Mouse (Mus musculus): ENCODE measurements around the gene Gm28047. TPM values are rescaled to one million over a fixed set of nuclear protein-coding genes. Genes with fewer than 3 reads are reported as not detected.

Gm28047 gene
- polyA plus RNA-seq, 1 experiment, result not detected

DNA sequence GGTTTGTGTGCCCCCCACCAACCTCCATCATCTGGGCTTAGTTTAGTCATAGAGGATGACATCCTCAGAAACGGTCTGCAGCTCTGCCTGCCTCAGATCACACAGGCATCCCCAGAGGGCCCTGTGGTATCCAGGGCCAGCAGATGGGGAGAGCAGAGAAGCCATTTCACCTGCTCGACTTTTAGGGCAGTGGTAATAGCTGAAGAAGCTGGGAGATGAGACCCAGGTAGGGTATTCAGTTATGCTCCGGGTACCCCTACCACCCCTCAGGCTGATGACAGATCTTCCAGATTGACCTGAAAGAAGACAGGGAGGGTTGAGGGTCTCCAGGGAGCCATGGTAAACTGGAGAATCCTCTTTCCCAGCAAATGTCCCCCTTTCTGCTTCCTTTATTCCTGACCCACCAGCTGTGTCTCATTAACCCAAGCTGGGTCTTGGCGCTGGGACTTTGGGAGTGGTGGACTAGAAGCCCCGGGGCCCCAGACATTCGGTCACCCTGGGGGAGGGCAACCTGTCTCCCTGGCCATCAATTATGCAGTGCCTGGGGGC, 113.5 kb downstream of the Gm28047 start:
- peaks cover 46% of the 10 kb centered on the region for H3K4me1 ChIP-seq (ENCODE audit: control insufficient read depth, insufficient read depth, low read length)
- TF ChIP-seq CTCF (IDR thresholded peaks at IDR 0.05; ENCODE audit: low read depth, low read length) (no peak), POLR2A (IDR thresholded peaks at IDR 0.05; ENCODE audit: borderline replicate concordance, low read depth, low read length) (no peak)
- no peak overlapping the region for H3K4me3 ChIP-seq (ENCODE audit: insufficient read depth, low read length)
- no peak overlapping the region for H3K27ac ChIP-seq (ENCODE audit: insufficient read depth, low read depth, low read length)

DNA sequence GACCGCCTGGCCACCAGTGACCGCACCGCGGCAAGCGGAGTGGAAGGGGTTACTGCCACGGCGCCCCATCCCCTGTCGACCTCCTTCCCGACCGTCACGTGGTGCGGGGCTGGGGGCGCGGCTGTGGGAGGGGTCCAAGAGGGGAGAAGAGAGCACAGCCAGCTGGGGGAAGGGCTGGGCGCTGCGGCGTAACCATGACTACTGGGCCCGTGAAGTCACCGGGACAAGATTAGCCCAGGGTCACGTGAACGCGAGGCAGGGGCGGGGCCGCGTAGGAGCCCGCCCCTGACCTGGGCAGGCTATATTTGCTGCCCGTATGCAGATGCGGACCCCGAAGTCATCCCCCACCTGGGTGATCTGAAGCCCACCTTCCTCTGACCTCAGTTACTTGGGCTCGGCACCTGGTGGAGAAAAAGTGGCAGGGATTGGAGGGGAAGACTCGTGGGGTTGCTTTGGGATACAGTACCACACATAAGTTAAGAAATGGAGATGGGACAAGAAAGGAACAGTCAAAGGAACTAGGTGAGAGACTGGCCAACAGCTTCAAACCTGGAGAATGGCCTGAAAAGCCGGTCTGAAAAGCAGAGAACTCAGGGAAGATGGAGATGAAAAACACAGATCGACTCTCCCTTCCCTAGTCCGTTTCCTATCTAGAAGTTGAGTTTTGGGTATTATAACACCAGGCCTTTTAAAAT, 114.1 kb downstream of the Gm28047 start:
- TF ChIP-seq CTCF (IDR thresholded peaks at IDR 0.05; ENCODE audit: low read depth, low read length) (no peak), POLR2A (IDR thresholded peaks at IDR 0.05; ENCODE audit: borderline replicate concordance, low read depth, low read length) (no peak)
- H3K4me1 ChIP-seq (ENCODE audit: control insufficient read depth, insufficient read depth, low read length), result peaks cover 45% of the 10 kb centered on the region
- H3K27ac ChIP-seq (ENCODE audit: insufficient read depth, low read depth, low read length), result peak overlapping the region; percentile 67
- H3K4me3 ChIP-seq (ENCODE audit: insufficient read depth, low read length), result peak overlapping the region; percentile 70

DNA sequence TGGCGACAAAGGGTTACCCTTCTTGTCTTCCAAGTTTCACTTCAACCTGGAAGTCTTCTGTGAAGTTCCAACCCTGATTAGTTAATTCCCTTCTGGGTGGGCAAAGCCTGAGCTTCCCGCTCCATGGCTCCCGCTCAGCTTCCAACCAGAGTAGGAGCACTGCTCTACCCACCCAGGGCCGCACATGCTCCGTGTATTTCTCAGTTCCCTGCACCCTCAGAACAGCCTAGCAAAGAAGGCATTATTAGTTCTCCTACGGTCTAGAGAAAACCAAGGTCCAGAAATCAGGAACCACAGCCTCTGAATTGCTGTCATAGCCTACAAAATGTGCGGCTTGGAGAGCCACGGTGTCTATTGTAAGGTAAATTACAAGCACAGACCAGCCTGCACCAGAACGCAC, 114.8 kb downstream of the Gm28047 start:
- TF ChIP-seq POLR2A (IDR thresholded peaks at IDR 0.05; ENCODE audit: borderline replicate concordance, low read depth, low read length) (no peak), CTCF (IDR thresholded peaks at IDR 0.05; ENCODE audit: low read depth, low read length) (no peak)

DNA sequence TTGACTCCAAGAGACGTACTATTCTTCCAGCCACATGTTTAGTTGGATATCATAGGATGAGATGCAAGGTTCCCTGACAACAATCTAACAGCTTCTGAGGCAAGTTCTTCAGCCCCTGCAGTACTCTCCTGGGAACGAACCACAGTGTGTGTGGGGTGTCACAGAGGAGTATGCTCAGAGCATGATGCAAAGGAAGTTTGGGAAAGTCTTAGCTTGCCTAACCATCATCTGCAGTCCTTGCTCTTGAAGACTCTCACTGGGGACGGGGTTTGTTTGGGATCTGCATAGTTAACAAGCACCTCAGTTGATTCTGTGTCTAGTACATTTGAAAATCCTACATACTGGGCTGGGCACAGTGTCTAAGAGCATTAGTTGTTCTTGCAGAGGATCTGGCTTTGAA, 116.5 kb downstream of the Gm28047 start:
- no peak for TF ChIP-seq CTCF (IDR thresholded peaks at IDR 0.05; ENCODE audit: low read depth, low read length)
- Histone ChIP-seq H3K27ac (ENCODE audit: insufficient read depth, low read depth, low read length) (no peak overlapping the region), H3K4me3 (ENCODE audit: insufficient read depth, low read length) (no peak overlapping the region), H3K4me1 (ENCODE audit: control insufficient read depth, insufficient read depth, low read length) (peaks cover 46% of the 10 kb centered on the region)

More for the DNA sequence above, 114.8 kb downstream of the Gm28047 start:
- Histone ChIP-seq H3K4me1 (ENCODE audit: control insufficient read depth, insufficient read depth, low read length) (peaks cover 45% of the 10 kb centered on the region), H3K4me3 (ENCODE audit: insufficient read depth, low read length) (peak overlapping the region; percentile 70), H3K27ac (ENCODE audit: insufficient read depth, low read depth, low read length) (peak overlapping the region; percentile 67)

DNA sequence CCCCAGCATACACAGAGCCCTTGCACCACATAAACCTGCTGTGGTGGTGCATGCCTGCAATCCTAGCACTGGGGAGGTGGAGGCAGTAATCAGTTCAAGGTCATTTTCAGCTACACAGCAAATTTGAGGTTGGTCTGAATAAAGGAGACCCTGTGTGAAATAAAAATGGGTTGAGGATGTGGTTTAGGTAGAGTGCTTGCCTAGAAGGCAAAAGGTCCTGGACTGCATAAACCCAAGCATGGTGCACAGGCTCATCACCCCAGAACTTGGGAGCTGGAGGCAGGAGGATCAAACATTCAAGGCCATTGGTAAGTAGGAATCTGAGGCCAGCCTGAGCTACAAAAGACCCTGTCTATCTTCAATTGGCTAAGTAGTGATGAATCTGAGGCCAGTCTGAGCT, 117.3 kb downstream of the Gm28047 start:
- Histone ChIP-seq H3K4me3 (ENCODE audit: insufficient read depth, low read length) (no peak overlapping the region), H3K4me1 (ENCODE audit: control insufficient read depth, insufficient read depth, low read length) (peaks cover 39% of the 10 kb centered on the region), H3K27ac (ENCODE audit: insufficient read depth, low read depth, low read length) (peak overlapping the region; percentile 17)
- TF ChIP-seq CTCF (IDR thresholded peaks at IDR 0.05; ENCODE audit: low read depth, low read length) (no peak), POLR2A (IDR thresholded peaks at IDR 0.05; ENCODE audit: borderline replicate concordance, low read depth, low read length) (no peak)

DNA sequence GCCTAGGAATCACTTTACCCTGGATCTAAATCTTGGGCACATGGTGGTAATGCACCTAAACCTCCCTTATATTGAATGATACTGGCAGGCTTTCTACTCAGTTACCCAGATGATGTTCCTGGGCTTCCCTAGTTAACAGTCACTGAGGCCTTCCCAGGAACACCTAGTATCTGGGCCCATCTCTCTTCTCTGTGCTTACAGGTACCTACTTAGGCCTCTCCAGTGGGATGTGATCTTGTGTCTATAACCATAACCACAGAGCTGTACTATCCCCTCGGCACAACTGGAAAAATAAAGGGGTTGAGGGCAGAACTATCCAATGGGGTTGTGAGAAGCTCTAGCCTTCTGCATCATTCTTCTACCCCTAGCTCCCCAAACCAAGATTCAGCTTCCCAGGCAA, 118.0 kb downstream of the Gm28047 start:
- peaks cover 37% of the 10 kb centered on the region for H3K4me1 ChIP-seq (ENCODE audit: control insufficient read depth, insufficient read depth, low read length)
- H3K27ac ChIP-seq (ENCODE audit: insufficient read depth, low read depth, low read length), result peak overlapping the region; percentile 41
- TF ChIP-seq CTCF (IDR thresholded peaks at IDR 0.05; ENCODE audit: low read depth, low read length) (no peak), POLR2A (IDR thresholded peaks at IDR 0.05; ENCODE audit: borderline replicate concordance, low read depth, low read length) (no peak)
- H3K4me3 ChIP-seq (ENCODE audit: insufficient read depth, low read length), result no peak overlapping the region

DNA sequence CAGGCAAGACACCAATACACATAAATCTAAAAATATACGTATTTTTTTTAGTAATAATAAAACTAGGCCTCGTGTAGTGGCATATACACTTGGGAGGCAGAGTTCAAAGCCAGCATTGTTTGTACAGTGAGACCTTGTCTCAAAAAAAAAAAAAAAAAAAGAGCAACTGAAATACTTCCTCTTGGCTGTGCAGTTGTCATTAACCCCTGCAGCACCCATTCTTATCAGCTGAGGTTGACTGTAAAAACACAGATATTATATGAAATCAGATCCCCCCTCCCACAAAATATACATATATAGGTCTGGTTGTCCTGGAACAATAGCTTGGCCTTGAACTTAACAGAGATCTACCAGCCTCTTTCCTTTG, 118.4 kb downstream of the Gm28047 start:
- no peak overlapping the region for H3K4me3 ChIP-seq (ENCODE audit: insufficient read depth, low read length)
- H3K27ac ChIP-seq (ENCODE audit: insufficient read depth, low read depth, low read length), result peak overlapping the region; percentile 32; the same call in 1 of the 2 replicates
- H3K4me1 ChIP-seq (ENCODE audit: control insufficient read depth, insufficient read depth, low read length), result peaks cover 37% of the 10 kb centered on the region

DNA sequence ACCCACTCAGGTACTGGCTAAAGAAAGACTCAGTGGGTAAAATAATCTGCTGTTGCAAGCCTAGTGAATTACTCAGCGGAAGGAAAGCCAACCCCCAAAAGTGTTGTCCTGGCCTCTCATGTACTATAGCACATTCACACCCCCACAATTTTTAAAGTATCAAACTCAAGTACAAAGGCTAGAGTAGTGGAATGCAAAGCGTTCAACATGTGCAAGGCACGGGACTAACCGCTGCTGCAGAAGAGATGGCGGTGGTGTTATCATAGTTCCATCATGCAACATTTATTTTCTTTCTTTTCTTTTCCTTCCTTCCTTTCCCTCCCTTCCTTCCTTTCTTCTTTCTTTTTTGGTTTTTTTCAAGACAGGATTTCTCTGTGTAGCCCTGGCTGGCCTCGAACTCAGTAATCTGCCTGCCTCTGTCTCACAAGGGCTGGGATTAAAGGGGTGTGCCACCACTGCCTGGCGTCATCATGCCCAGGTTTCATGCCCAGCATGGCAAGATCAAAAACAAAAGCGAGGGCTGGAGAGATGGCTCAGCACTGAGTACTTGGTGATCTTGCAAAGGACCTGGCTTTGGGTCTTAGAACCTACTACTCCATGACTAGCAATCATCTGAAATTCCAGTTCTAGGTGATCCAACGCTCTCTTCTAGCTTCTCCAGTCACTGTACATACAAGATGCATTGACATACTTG, 119.0 kb downstream of the Gm28047 start:
- Histone ChIP-seq H3K27ac (ENCODE audit: insufficient read depth, low read depth, low read length) (peak overlapping the region; percentile 32), H3K4me1 (ENCODE audit: control insufficient read depth, insufficient read depth, low read length) (peaks cover 33% of the 10 kb centered on the region), H3K4me3 (ENCODE audit: insufficient read depth, low read length) (no peak overlapping the region)
- TF ChIP-seq POLR2A (IDR thresholded peaks at IDR 0.05; ENCODE audit: borderline replicate concordance, low read depth, low read length) (no peak), CTCF (IDR thresholded peaks at IDR 0.05; ENCODE audit: low read depth, low read length) (no peak)

More for the DNA sequence above, 118.4 kb downstream of the Gm28047 start:
- TF ChIP-seq CTCF (IDR thresholded peaks at IDR 0.05; ENCODE audit: low read depth, low read length) (no peak), POLR2A (IDR thresholded peaks at IDR 0.05; ENCODE audit: borderline replicate concordance, low read depth, low read length) (no peak)

DNA sequence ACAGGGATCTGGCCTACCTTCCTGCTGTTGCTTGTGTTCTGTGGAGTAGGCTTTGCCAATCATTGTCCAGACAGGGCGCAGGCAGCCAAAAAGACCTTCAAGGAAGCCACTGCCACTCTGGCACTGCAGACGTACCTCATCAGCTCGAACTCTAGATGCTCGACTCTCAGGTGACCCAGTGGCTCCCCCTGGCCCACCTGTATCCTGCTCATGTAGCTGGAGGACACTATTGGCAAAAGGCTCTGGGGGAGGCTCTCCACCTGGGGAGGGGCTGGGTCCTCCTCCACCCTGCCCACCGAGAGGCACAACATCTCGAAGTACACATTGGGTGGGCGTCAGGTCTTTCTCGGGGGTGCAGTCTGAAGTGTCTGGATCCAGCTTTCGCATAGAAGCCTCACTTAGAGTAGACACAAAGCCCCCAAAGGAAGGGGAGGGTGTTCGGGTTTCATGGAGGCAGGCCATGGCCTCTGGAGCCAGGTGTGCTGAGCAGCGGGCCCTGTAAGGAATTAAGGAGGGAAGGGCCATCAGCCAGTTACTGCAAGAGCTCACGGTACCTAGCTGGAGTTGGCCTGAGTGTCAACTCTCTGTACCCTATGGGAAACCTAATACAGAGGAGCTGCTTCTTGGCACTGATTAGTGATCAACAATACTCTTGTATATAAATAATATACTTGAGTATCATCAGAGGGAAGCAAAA, 119.6 kb downstream of the Gm28047 start:
- TF ChIP-seq POLR2A (IDR thresholded peaks at IDR 0.05; ENCODE audit: borderline replicate concordance, low read depth, low read length) (no peak), CTCF (IDR thresholded peaks at IDR 0.05; ENCODE audit: low read depth, low read length) (no peak)
- Histone ChIP-seq H3K4me1 (ENCODE audit: control insufficient read depth, insufficient read depth, low read length) (peaks cover 31% of the 10 kb centered on the region), H3K4me3 (ENCODE audit: insufficient read depth, low read length) (no peak overlapping the region), H3K27ac (ENCODE audit: insufficient read depth, low read depth, low read length) (no peak overlapping the region)

Measured in bone marrow macrophage, adult 2 months (primary cell).